Mouse (Mus musculus): ENCODE measurements around the gene Hist2h3b. TPM values are rescaled to one million over a fixed set of nuclear protein-coding genes. Genes with fewer than 3 reads are reported as not detected.
A peak's percentile ranks its signal among the peaks of the same experiment; 100 is the strongest.
"Not testable (repeated sequence)": the region's sequence is repeated elsewhere in the genome, so short reads cannot be mapped to it uniquely, and the experiment has no call there.

The Hist2h3b gene
- total RNA-seq, 2 experiments from 2014 or later, result 36.6 to 38.6 TPM

DNA sequence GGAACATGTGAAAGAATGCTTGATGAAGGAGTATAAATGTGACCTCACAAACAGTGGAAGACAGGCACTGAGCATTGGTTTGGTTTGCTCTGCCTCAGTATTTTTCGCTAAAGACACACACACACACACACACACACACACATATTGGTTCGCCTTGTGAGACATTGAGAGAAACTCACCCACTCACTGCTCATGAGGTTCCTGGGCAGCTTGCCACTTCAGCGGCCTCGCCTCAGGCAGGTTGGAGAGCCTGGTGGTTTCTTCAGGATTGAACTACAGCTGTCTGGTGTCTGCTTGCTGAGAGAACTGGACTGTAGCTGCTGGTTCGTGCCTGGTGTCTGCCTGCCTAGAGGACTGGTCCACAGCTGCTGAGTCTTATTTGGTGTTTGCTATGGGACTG lies 8.2 kb upstream of the Hist2h3b start:
- DNase-seq, result no peak
- intact Hi-C loops (cut with DNase I), result no loop called here

DNA sequence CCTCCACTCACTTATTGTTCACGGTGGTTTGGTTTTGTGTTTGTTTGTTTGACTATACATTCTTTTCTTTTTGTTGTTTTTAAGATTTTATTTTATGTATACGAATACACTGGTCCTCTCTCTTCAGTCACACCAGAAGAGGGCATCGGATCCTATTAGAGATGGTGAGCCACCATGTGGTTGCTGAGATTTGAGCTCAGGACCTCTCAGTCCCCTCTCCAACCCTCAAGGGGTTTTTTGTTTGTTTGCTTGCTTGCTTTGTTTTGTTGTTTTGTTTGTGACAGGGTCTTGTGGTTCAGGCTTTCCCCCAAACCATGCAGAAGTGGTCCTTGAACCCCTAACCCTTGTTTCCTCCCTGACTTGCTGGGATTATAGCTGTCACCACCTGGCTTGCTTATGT lies 6.8 kb upstream of the Hist2h3b start:
- intact Hi-C loops (cut with DNase I), result loop anchor here (2.0 kb wide), 2 partner anchors 19 to 41 kb away; partner anchors contain the start of genes Hist2h2ac and Hist2h2be
- DNase-seq, result no peak

DNA sequence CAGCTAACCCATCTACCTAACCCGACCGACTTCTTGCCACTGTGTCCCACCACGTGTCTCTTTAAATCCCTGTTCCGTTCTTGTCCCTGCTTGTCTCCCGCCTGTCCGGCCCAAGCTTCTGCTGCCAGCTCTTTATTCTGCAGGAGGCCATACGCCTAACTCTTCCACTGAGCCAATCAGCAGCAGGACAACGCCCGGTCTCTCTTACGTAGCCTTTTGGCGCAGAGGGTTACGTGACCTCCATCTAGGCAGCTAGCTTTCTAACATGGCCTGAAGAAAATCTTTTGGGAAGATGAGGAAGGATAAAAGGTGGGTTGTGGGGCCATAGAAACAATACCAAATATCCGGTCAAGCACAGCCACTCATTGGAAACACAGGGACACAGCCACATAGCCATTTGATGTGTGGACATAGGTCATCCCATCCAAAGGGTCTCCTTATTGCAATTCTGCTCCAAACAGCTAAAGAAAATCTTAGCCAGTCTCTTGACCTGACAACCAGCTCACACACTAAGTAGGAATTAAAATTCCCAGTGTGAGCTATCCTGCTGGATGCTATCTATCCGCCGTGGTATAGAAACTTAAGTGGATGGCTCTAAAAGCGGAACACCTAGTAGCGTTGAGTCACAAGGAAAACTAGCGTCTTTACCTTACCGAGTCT lies 6.1 kb upstream of the Hist2h3b start:
- intact Hi-C loops (cut with DNase I), result loop anchor here (2.0 kb wide), 2 partner anchors 20 to 42 kb away; partner anchors contain the start of genes Hist2h2ac and Hist2h2be
- DNase-seq, result peak; percentile 83 to 85

DNA sequence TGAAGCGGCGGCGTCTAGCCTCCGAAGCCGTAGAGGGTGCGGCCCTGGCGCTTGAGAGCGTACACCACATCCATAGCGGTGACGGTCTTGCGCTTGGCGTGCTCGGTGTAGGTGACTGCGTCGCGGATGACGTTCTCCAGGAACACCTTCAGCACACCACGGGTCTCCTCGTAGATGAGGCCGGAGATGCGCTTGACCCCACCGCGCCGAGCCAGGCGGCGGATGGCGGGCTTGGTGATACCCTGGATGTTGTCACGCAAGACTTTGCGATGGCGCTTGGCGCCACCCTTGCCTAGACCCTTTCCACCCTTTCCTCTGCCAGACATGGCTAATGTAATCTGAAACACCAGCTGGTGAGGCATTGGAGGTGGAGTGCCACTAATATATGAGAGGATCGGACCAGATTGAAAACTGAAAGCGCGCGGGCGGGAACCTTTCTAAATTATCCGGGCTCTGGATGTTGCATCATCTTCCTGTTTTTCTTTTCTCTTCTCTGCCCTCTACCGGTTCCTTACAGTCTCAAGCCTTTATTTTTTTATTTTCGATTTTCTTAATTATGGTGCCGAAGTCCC lies 5.4 kb upstream of the Hist2h3b start, which contains the start of gene Hist2h4:
TSS of gene Hist2h4 (minus strand) at position 333 of the 572 bp plus-strand sequence.
- intact Hi-C loops (cut with DNase I), result loop anchor here (2.0 kb wide), 2 partner anchors 20 to 42 kb away; partner anchors contain the start of genes Hist2h2ac and Hist2h2be
- DNase-seq, result peak; percentile 95 to 97

DNA sequence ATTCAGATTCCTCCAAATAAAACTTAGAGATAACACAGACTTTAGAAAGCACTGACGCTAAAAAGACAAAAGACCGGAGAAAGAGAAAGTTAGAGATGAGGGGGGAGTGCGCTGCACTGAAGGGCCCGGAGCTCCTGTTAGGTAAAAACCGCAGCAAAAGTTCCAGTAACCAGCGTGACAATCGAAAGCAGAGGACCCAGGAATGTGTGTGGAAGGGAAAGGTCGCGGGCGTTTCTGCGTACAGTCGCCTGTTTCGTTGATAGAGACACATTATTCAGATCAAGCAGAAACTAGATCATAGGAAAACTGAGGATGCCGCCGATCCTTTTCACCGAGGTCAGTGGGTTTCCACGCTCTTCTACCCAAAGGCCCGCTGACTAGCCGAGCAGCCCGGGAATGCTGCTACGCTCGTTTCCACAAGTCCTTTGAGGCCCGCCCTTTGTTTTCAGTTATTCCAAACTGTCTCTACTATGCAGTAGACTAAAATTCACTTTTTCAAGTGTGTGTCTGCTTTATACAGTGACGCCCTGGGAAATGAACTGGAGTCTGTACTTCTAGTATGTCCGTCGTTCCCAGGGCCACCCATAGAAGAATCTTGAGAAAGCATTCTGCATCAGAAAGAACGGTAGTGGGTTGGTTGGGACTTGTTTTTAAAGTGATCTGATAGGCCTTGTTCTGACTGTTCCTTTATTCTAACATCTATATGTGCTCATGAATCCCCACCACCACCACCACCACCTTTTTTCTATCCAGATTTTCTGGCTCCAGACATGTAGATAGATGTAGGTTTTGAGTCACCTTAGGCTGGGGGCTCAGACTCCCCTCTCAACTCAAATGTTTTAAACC lies 4.7 kb upstream of the Hist2h3b start:
- DNase-seq, result peak; percentile 59 to 75
- intact Hi-C loops (cut with DNase I), result loop anchor here (2.0 kb wide), 2 partner anchors 21 to 43 kb away; partner anchors contain the start of genes Hist2h2ac and Hist2h2be

DNA sequence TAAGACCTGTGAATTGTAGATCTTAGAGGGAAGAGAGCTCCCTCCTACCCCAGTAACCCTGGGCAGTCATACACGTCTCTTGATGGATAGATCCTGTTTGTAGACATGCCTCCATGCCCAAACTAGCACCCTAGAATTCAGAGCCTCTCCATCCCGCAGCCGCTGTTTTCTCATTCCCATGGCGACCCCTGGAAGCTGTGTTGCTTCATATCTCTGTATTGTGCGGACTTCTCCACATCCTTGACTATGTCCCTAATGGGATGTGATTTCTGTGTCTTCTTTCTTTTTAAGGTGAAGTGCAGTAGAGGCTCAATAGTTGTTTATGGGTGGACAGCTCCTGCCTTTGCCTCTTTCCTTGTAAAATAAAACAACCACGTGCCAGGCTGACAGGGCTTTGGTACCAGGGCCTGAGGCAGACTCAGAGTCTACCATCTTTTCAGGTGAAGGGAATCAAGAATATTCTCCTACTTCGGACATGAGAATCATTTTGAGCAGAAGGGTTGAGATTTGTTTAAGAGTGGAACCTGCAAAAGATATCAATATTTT lies 4.0 kb upstream of the Hist2h3b start:
- no peak for DNase-seq
- intact Hi-C loops (cut with DNase I), result no loop called here

DNA sequence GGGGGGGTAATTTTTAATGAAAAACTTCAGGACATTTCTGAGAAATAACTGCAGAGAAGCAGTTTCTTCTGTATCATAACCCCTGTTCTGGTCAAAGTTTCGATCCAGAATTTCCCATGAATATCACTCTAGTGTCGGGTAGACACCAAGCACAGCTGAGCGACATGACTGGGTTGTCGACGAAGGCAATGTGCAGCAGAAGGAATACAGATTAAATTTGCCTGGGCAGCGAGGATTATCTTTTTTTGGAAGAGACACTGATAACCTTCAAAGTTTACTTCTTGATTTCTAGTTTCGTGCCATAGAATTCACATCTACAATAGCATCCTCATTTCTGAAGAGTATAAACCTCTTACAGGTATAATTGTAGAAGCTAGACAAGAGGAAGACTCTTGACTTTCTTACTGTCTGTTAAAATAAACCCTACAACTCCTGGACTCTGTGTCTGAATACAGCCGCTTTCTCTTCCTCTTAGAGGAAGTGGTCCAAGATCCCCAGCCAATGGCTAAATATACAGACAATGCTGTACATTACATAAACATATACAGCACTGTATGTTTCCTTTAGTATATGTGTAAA lies 2.2 kb upstream of the Hist2h3b start:
- intact Hi-C loops (cut with DNase I), result no loop called here
- no peak for DNase-seq

DNA sequence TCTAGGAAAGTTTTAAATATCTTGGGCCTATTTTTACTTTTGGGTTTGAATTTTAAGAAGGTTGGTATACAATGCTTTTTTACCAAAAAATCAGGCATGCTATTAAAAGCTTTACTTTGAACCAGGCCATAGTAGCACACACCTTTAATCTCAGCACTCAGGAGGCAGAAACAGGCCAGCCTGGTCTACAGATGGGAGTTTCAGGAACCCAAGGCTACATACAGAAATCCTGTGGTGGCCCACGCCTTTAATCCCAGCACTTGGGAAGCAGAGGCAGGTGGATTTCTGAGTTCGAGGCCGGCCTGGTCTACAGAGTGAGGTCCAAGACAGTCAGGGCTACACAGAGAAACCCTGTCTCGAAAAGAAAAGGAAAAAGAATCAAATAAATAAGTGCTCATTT lies 913 bp upstream of the Hist2h3b start:
- intact Hi-C loops (cut with DNase I), result no loop called here

DNA sequence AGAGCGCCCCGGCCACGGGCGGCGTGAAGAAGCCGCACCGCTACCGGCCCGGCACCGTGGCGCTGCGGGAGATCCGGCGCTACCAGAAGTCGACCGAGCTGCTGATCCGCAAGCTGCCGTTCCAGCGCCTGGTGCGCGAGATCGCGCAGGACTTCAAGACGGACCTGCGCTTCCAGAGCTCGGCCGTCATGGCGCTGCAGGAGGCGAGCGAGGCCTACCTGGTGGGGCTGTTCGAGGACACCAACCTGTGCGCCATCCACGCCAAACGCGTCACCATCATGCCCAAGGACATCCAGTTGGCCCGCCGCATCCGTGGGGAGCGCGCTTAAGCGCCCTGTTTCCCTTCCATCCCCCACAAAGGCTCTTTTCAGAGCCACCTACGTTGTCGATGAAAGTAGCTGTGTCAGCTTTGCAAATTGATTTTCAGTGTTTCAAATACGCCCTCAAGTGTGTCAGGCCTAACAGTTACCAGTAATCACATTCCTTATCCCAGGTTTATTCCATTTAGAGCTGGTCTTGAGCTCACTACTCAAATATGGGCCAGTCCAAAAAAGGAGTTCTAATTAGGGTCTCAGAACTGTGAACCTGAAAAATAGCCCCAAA lies 423 bp downstream of the Hist2h3b start:
- DNase-seq, result peak; percentile 26 to 52
- intact Hi-C loops (cut with DNase I), result not testable (repeated sequence)

More for the DNA sequence above, 913 bp upstream of the Hist2h3b start:
- no peak for DNase-seq

DNA sequence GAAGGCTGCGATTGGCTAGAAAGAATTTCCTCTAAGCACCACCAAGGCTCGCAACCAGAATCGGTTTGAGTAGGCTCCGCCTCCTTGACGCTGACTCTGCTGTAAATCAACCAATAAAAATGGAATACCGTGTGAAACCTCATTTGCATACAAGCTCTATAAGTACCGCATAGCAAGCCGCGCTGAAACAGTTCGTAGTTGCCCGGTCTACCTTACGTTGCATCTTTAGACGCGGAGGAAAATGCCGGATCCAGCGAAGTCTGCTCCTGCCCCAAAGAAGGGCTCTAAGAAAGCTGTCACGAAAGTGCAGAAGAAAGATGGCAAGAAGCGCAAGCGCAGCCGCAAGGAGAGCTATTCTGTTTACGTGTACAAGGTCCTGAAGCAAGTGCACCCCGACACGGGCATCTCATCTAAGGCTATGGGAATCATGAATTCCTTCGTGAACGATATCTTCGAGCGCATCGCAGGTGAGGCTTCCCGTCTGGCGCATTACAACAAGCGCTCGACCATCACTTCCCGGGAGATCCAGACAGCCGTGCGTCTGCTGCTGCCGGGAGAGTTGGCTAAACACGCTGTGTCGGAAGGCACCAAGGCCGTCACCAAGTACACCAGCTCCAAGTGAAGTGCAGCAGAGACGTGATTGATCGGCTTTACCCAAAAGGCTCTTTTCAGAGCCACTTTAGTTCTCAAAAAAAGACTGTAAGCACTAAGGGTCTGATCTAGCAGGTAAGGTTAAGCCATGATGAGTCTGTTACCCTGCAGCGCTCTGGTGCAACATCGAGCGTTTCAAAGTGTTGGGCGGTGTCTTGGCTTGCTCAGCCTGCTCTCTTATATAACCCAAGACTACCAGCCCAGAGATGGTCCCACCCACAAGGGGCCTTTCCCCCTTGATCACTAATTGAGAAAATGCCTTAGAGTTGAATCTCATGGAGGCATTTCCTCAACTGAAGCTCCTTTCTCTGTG lies 1.3 kb downstream of the Hist2h3b start, which contains the start of gene Hist2h2bb:
TSS of gene Hist2h2bb (plus strand) at position 242 of the 964 bp plus-strand sequence.
- peak; percentile 90 for DNase-seq
- intact Hi-C loops (cut with DNase I), result no loop called here

DNA sequence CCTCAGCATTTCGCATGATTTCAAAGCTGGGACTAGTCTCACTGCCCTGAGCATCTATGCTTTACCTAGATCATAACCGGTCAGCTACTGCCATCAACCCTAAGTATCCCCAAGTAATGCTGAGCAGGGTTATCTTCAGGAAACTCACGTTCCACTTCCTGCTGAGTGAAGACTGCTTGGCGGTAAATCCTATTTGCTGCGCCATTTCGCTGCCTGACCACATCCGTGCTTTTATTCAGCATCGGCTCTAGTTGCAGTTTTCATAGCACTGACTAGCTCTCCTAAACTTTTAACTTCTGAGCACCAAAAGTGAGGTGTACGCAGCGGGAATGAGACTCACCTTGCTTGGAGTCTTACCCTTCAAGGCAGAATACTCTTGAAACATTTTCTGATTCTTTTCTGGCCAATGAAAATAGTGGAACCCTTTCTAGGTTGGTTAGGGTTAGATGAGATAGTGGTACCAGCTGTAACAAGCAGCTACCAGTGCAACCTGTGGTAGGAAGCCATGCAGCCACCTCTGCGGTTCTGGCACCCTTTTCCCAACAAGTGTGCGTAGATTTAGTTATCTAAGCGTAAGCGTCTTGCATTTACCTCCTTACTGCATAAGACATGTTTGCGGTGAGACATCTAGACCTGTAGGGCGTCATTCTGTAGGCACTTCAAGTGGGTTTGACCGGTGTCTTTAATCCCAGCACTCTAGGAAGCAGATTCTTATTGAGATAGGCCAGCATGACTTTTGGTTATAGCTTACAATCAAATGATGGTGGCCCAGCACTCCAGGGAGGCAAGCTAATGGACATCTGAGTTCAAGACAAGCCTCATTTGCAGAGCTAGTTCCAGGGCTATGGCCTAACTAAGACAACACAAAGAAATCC lies 5.4 kb downstream of the Hist2h3b start:
- no peak for DNase-seq
- intact Hi-C loops (cut with DNase I), result no loop called here

DNA sequence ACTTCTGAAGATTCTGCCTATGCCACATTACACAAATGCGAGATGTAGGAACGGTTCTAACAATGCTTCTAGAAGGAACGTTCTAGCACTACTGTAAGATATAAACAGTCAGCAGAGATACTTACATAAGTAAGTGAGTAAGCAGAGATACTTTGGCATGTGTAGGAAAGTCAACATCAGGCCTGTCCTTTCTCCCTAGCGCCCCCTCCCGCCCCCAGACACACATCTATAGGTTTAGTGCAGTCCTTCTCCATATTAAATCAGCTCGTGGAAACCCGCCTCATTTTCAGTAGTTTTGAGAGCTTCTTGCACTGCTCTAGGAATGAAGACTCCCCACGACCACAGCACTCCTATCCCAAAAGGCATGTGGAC lies 9.0 kb downstream of the Hist2h3b start:
- intact Hi-C loops (cut with DNase I), result loop anchor here (5.0 kb wide), 1 partner anchor 225 kb away; no protein-coding TSS in a partner anchor
- DNase-seq, result no peak

DNA sequence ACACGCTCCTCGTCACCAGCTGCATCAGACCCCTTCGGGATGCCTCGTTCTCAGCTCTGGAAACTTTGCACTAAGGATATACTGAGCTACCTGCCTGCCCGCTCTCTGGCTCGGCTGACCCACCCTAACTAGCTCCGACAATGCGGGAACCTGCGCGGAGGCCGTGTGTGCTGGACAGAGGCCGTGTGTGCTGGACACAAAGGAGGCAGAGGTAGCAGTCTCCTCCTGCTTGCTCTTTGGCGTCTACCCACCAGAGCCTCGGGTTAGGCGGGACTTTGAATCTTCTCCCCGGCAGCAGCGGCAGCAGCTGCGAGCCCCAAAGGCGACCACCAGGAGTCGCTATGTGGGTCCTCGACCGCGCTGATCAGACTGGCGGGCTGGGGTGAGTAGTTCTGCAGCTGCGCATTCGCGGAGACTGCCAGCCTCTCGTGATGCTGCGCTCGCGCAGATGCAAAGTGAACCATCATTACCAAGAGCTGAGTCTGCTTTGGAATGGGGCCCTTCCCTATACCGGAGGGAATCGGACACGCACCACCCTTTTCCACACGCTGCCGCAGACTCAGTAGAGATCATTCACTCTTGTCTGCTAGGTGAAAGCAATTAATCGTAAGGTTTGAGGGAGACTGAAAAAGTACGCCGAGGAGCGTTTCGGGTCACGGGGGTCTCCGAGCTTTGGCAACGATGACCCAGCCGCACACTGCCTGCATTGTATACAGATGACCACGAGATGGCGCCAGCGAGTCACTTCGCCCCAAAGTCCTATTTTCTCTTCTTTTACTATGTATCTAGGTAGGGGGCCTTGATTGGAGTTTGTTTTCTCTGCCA lies 9.6 kb downstream of the Hist2h3b start:
- DNase-seq, result peak; percentile 88 to 90
- intact Hi-C loops (cut with DNase I), result loop anchor here (5.0 kb wide), 1 partner anchor 224 kb away; no protein-coding TSS in a partner anchor

DNA sequence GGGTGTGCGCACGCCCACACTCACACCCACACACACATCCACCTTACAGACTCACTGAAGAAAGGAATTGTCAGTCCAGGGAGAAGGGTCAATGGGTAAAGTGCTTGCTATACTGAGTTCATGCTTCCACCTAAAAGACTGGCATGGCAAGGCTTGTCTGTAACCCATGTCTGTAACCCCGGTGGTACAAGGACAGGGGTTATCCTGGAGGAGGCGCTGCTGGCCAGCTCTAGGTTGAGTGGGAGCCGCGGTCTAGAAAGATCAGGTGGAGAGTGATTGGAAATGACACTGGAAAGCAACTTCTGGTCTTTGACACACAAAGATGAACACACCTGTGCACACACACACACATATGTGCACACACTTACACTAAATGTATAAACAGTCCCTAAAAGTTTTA lies 12.2 kb downstream of the Hist2h3b start:
- no peak for DNase-seq
- intact Hi-C loops (cut with DNase I), result no loop called here

DNA sequence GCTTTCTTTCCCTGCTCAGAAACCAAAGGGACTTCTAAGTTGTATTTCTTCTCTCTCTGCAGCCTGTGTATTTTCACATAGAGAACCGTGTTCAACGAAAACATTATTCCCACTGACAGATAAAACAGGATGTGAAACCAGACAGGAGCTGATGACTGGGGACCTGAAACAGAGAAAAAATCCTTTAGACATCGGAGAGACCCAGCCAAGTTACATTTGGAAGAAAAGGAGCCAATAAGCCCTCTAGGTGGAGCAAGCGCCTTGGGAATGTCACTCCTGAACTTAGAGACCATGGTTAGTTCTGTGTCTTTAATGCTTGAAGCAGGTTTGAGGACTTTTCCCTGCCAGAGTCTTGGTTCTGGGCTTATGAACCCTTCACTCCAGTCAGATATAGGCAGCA lies 16.0 kb downstream of the Hist2h3b start:
- no peak for DNase-seq
- intact Hi-C loops (cut with DNase I), result loop anchor here (1.0 kb wide), 1 partner anchor 156 kb away; no protein-coding TSS in a partner anchor

DNA sequence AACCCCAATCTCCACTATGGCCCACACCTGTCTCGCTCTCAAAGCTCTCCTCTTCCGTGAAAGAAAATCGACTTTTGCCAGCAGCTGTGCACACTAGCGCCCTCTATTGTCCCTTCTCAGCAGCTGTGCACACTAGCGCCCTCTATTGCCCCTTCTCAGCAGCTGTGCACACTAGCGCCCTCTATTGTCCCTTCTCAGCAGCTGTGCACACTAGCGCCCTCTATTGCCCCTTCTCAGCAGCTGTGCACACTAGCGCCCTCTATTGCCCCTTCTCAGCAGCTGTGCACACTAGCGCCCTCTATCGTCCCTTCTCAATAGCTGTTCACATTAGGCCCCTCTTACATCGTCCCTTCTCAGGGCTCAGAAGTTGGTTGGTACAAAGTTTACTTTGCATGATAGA lies 18.9 kb downstream of the Hist2h3b start:
- intact Hi-C loops (cut with DNase I); DNase-seq: not testable (repeated sequence)

DNA sequence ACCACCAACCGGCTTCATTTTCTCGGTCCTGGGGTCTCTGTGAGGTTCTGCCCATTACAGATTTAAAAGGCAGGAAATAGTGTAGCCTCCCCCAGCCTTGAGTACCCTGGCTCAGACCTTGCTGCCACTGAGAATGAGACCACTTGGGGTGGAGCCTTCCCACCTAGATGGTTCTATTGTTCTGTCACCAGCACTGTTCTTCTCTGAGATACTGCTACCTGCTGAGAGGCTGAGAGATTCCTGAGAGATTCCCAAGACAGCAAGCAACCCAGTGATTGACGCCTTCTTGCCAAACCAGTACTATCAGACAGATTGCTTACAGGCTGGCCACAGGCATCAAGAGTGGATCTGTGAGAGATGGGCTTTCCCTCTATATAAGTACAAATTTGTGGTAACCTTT lies 20.7 kb downstream of the Hist2h3b start:
- DNase-seq, result no peak
- intact Hi-C loops (cut with DNase I), result no loop called here

Data from heart, postnatal 36 days (tissue).